Mouse (Mus musculus) testis, adult 2 months (tissue): ENCODE results near the gene Atp2a1. TPM values are rescaled to one million over a fixed set of nuclear protein-coding genes. Genes with fewer than 3 reads are reported as not detected.
A peak's percentile ranks its signal among the peaks of the same experiment; 100 is the strongest.

Experiments
- H3K27ac ChIP-seq: fragments of 200-500 bp; 2 replicates; pipeline ENCODE4 v1.5.1; 2012; ENCODE audit warnings: low read depth, low read length; ENCODE audit not compliant: control insufficient read depth, insufficient read depth
- H3K27me3 ChIP-seq: fragments of 200-500 bp; 2 replicates; pipeline ENCODE4 v1.6.1; 2012; ENCODE audit warnings: mild to moderate bottlenecking, low read length, moderate library complexity; ENCODE audit not compliant: control insufficient read depth, insufficient read depth
- H3K36me3 ChIP-seq: fragments of 200-500 bp; 2 replicates; pipeline ENCODE4 v1.6.1; 2012; ENCODE audit warnings: mild to moderate bottlenecking, low read length; ENCODE audit not compliant: control insufficient read depth, insufficient read depth
- H3K4me1 ChIP-seq: fragments of 200-500 bp; 2 replicates; pipeline ENCODE4 v1.6.1; 2012; ENCODE audit warnings: low read length; ENCODE audit not compliant: control insufficient read depth, insufficient read depth
- H3K4me3 ChIP-seq: fragments of 200-500 bp; 2 replicates; pipeline ENCODE4 v1.5.1; 2012; ENCODE audit warnings: low read depth, mild to moderate bottlenecking, low read length, moderate library complexity, mixed read lengths; ENCODE audit not compliant: control insufficient read depth
- CTCF ChIP-seq: fragments of 200-500 bp; IDR thresholded peaks from 2 replicates; pipeline ENCODE4 v1.5.1; 2012; ENCODE audit warnings: low read depth, mild to moderate bottlenecking, inconsistent platforms, low read length, moderate library complexity; ENCODE audit not compliant: control insufficient read depth, insufficient read depth, insufficient replicate concordance
- POLR2A ChIP-seq: fragments of 200-500 bp; IDR thresholded peaks from 2 replicates; pipeline ENCODE4 v1.6.1; 2012; ENCODE audit warnings: low read depth, mild to moderate bottlenecking, inconsistent platforms, low read length, moderate library complexity; ENCODE audit not compliant: control insufficient read depth
- polyA plus RNA-seq: library from polyadenylated mRNA; depleted of rRNA; stranded (reverse); fragments of >200 nt; gene quantifications from 2 replicates; pipeline ENCODE4 v1.2.3, GENCODE M21; 2012

Atp2a1 gene
- polyA plus RNA-seq, 1 experiment, result 1.5 TPM

GRCm38 (mm10) chr7:126472306-126472705 lies 9.4 kb upstream of the Atp2a1 start:
- no peaks in the 10 kb centered on the region for H3K27me3 ChIP-seq
- no peak overlapping the region for H3K4me3 ChIP-seq
- TF ChIP-seq POLR2A, result no peak
- no peak for TF ChIP-seq CTCF
- H3K27ac ChIP-seq, result no peak overlapping the region
- peaks cover 3% of the 10 kb centered on the region for H3K4me1 ChIP-seq
- H3K36me3 ChIP-seq, result peaks cover 2% of the 10 kb centered on the region

- H3K36me3 ChIP-seq, result peaks cover 2% of the 10 kb centered on the region
- peaks cover 3% of the 10 kb centered on the region for H3K4me1 ChIP-seq
- H3K4me3 ChIP-seq, result no peak overlapping the region
- TF ChIP-seq POLR2A (no peak), CTCF (no peak)
- no peak overlapping the region for H3K27ac ChIP-seq
- no peaks in the 10 kb centered on the region for H3K27me3 ChIP-seq
These were observed 8.9 kb upstream of the Atp2a1 start for GRCm38 (mm10) chr7:126471853-126472252.

- no peak overlapping the region for H3K4me3 ChIP-seq
- H3K27me3 ChIP-seq, result no peaks in the 10 kb centered on the region
- peaks cover 3% of the 10 kb centered on the region for H3K4me1 ChIP-seq
- no peak overlapping the region for H3K27ac ChIP-seq
- peaks cover 2% of the 10 kb centered on the region for H3K36me3 ChIP-seq
- TF ChIP-seq POLR2A (no peak), CTCF (no peak)
These were observed 8.5 kb upstream of the Atp2a1 start for GRCm38 (mm10) chr7:126471361-126471760.

- Histone ChIP-seq H3K4me1 (peaks cover 8% of the 10 kb centered on the region), H3K36me3 (peaks cover 2% of the 10 kb centered on the region), H3K27ac (no peak overlapping the region), H3K4me3 (no peak overlapping the region), H3K27me3 (no peaks in the 10 kb centered on the region)
- TF ChIP-seq POLR2A (no peak), CTCF (no peak)
These were observed 7.2 kb upstream of the Atp2a1 start for GRCm38 (mm10) chr7:126470077-126470476.

- Histone ChIP-seq H3K27me3 (no peaks in the 10 kb centered on the region), H3K4me1 (peaks cover 13% of the 10 kb centered on the region), H3K4me3 (no peak overlapping the region), H3K36me3 (peaks cover 2% of the 10 kb centered on the region), H3K27ac (no peak overlapping the region)
- TF ChIP-seq POLR2A (no peak), CTCF (no peak)
These were observed 5.1 kb upstream of the Atp2a1 start for GRCm38 (mm10) chr7:126467834-126468627.

- no peak overlapping the region for H3K27ac ChIP-seq
- H3K4me3 ChIP-seq, result no peak overlapping the region
- peaks cover 13% of the 10 kb centered on the region for H3K4me1 ChIP-seq
- no peak for TF ChIP-seq POLR2A
- TF ChIP-seq CTCF, result peak; percentile 41; the same call in 1 of the 2 replicates
- H3K27me3 ChIP-seq, result no peaks in the 10 kb centered on the region
- H3K36me3 ChIP-seq, result peaks cover 2% of the 10 kb centered on the region
These were observed 4.4 kb upstream of the Atp2a1 start for GRCm38 (mm10) chr7:126467271-126467670.

GRCm38 (mm10) chr7:126466707-126467106 lies 3.8 kb upstream of the Atp2a1 start:
- no peaks in the 10 kb centered on the region for H3K27me3 ChIP-seq
- H3K27ac ChIP-seq, result no peak overlapping the region
- peaks cover 2% of the 10 kb centered on the region for H3K36me3 ChIP-seq
- peaks cover 13% of the 10 kb centered on the region for H3K4me1 ChIP-seq
- H3K4me3 ChIP-seq, result no peak overlapping the region
- no peak for TF ChIP-seq POLR2A
- no peak for TF ChIP-seq CTCF
